Mouse (Mus musculus) E14TG2a.4 (cell line): ENCODE data around the gene Cux1.

Experiments
- H3K27me3 ChIP-seq: 2 replicates; pipeline ENCODE4 v1.6.1; 2014; ENCODE audit warnings: low read length, control low read depth; ENCODE audit not compliant: insufficient read depth
- H3K36me3 ChIP-seq: 2 replicates; pipeline ENCODE4 v1.6.1; 2014; ENCODE audit warnings: low read length, control low read depth; ENCODE audit not compliant: insufficient read depth
- H3K4me1 ChIP-seq: replicated peaks from 2 replicates; pipeline ENCODE4 v1.6.1; 2014; ENCODE audit warnings: low read depth, low read length, control low read depth
- H3K4me3 ChIP-seq: replicated peaks from 2 replicates; pipeline ENCODE4 v1.5.1; 2014; ENCODE audit warnings: mild to moderate bottlenecking, low read length
- H3K9me3 ChIP-seq: 2 replicates; pipeline ENCODE4 v1.6.1; 2014; ENCODE audit warnings: low read length, control low read depth
- CTCF ChIP-seq: conservative IDR thresholded peaks from 2 replicates; pipeline ENCODE4 v1.5.1; 2014; ENCODE audit warnings: low read length
- NANOG ChIP-seq: IDR thresholded peaks from 2 replicates; pipeline ENCODE4 v1.6.1; 2014; ENCODE audit warnings: borderline replicate concordance, low read length, mixed read lengths
- POU5F1 ChIP-seq: IDR thresholded peaks from 2 replicates; pipeline ENCODE4 v1.6.1; 2014; ENCODE audit warnings: low read length, borderline replicate concordance

Cux1 gene

GRCm38 (mm10) chr5:136498741-136499140 lies 68.5 kb downstream of the Cux1 start:
- no peaks in the 10 kb centered on the region for H3K36me3 ChIP-seq
- TF ChIP-seq POU5F1, result no peak
- no peak for TF ChIP-seq NANOG
- TF ChIP-seq CTCF, result no peak
- H3K4me1 ChIP-seq, result peaks cover 22% of the 10 kb centered on the region
- H3K27me3 ChIP-seq, result no peaks in the 10 kb centered on the region
- H3K9me3 ChIP-seq, result no peaks in the 10 kb centered on the region
- no peak overlapping the region for H3K4me3 ChIP-seq

- no peak overlapping the region for H3K4me3 ChIP-seq
- no peaks in the 10 kb centered on the region for H3K9me3 ChIP-seq
- H3K27me3 ChIP-seq, result no peaks in the 10 kb centered on the region
- H3K4me1 ChIP-seq, result peaks cover 10% of the 10 kb centered on the region; the same call in 1 of the 2 replicates
- no peak for TF ChIP-seq POU5F1
- H3K36me3 ChIP-seq, result no peaks in the 10 kb centered on the region
Observed at GRCm38 (mm10) chr5:136497301-136497700, 70.0 kb downstream of the Cux1 start.

GRCm38 (mm10) chr5:136495581-136495980 lies 71.7 kb downstream of the Cux1 start:
- TF ChIP-seq CTCF, result no peak
- no peak for TF ChIP-seq POU5F1
- no peak for TF ChIP-seq NANOG
- H3K36me3 ChIP-seq, result no peaks in the 10 kb centered on the region
- H3K9me3 ChIP-seq, result no peaks in the 10 kb centered on the region
- H3K4me1 ChIP-seq, result peaks cover 8% of the 10 kb centered on the region; the same call in 1 of the 2 replicates
- H3K4me3 ChIP-seq, result no peak overlapping the region
- H3K27me3 ChIP-seq, result no peaks in the 10 kb centered on the region

- H3K4me3 ChIP-seq, result no peak overlapping the region
- no peaks in the 10 kb centered on the region for H3K36me3 ChIP-seq
- TF ChIP-seq NANOG (no peak), CTCF (no peak), POU5F1 (no peak)
- peaks cover 7% of the 10 kb centered on the region; the same call in 1 of the 2 replicates for H3K4me1 ChIP-seq
- no peaks in the 10 kb centered on the region for H3K27me3 ChIP-seq
- H3K9me3 ChIP-seq, result no peaks in the 10 kb centered on the region
Observed at GRCm38 (mm10) chr5:136494927-136495326, 72.4 kb downstream of the Cux1 start.

- peaks cover under 1% of the 10 kb centered on the region; the same call in 1 of the 2 replicates for H3K4me1 ChIP-seq
- no peak overlapping the region for H3K4me3 ChIP-seq
- H3K36me3 ChIP-seq, result no peaks in the 10 kb centered on the region
- no peaks in the 10 kb centered on the region for H3K9me3 ChIP-seq
- TF ChIP-seq CTCF, result no peak
- no peak for TF ChIP-seq NANOG
- TF ChIP-seq POU5F1, result no peak
- no peaks in the 10 kb centered on the region for H3K27me3 ChIP-seq
Observed at GRCm38 (mm10) chr5:136494288-136494687, 73.0 kb downstream of the Cux1 start.

GRCm38 (mm10) chr5:136489450-136489849 lies 77.8 kb downstream of the Cux1 start:
- no peaks in the 10 kb centered on the region for H3K9me3 ChIP-seq
- no peak overlapping the region for H3K4me3 ChIP-seq
- no peaks in the 10 kb centered on the region for H3K27me3 ChIP-seq
- H3K36me3 ChIP-seq, result peaks cover 12% of the 10 kb centered on the region
- no peaks in the 10 kb centered on the region; the same call in 1 of the 2 replicates for H3K4me1 ChIP-seq
- TF ChIP-seq POU5F1 (no peak), NANOG (no peak), CTCF (no peak)

- TF ChIP-seq POU5F1, result no peak
- no peak for TF ChIP-seq CTCF
- TF ChIP-seq NANOG, result no peak
- H3K9me3 ChIP-seq, result no peaks in the 10 kb centered on the region
- peaks cover 17% of the 10 kb centered on the region for H3K36me3 ChIP-seq
- no peaks in the 10 kb centered on the region for H3K27me3 ChIP-seq
- H3K4me1 ChIP-seq, result no peaks in the 10 kb centered on the region; the same call in 1 of the 2 replicates
- H3K4me3 ChIP-seq, result no peak overlapping the region
Observed at GRCm38 (mm10) chr5:136488721-136489120, 78.6 kb downstream of the Cux1 start.

- Histone ChIP-seq H3K27me3 (no peaks in the 10 kb centered on the region), H3K4me1 (no peaks in the 10 kb centered on the region; the same call in 1 of the 2 replicates), H3K4me3 (no peak overlapping the region), H3K9me3 (no peaks in the 10 kb centered on the region), H3K36me3 (peaks cover 17% of the 10 kb centered on the region)
- TF ChIP-seq POU5F1, result no peak
- no peak for TF ChIP-seq CTCF
- no peak for TF ChIP-seq NANOG
Observed at GRCm38 (mm10) chr5:136488223-136488622, 79.1 kb downstream of the Cux1 start.

GRCm38 (mm10) chr5:136487397-136488093 lies 79.7 kb downstream of the Cux1 start:
- Histone ChIP-seq H3K27me3 (no peaks in the 10 kb centered on the region), H3K4me1 (no peaks in the 10 kb centered on the region; the same call in 1 of the 2 replicates), H3K4me3 (no peak overlapping the region), H3K9me3 (no peaks in the 10 kb centered on the region), H3K36me3 (peaks cover 22% of the 10 kb centered on the region)
- TF ChIP-seq CTCF (no peak), POU5F1 (no peak), NANOG (no peak)
